Mouse (Mus musculus): ENCODE results near the gene Dexi. TPM values are rescaled to one million over a fixed set of nuclear protein-coding genes. Genes with fewer than 3 reads are reported as not detected.

The Dexi gene
- polyA plus RNA-seq, 1 experiment, result 84.5 TPM

- no peak overlapping the region for H3K27ac ChIP-seq (ENCODE audit: insufficient read depth, low read length)
- TF ChIP-seq CTCF (IDR thresholded peaks at IDR 0.05; ENCODE audit: extremely low read depth, insufficient read depth, low read length) (no peak), POLR2A (IDR thresholded peaks at IDR 0.05; ENCODE audit: extremely low read depth, insufficient read depth, low read length) (no peak)
- H3K4me3 ChIP-seq (ENCODE audit: insufficient read depth, low read length), result no peak overlapping the region
- peaks cover 4% of the 10 kb centered on the region; the same call in 1 of the 2 replicates for H3K4me1 ChIP-seq (ENCODE audit: control insufficient read depth, insufficient read depth, low read length)
Measured at GRCm38 (mm10) chr16:10569809-10570395, 27.0 kb upstream of the Dexi start.

GRCm38 (mm10) chr16:10567153-10567552 is 24.3 kb upstream of the Dexi start:
- Histone ChIP-seq H3K4me1 (ENCODE audit: control insufficient read depth, insufficient read depth, low read length) (peaks cover 4% of the 10 kb centered on the region; the same call in 1 of the 2 replicates), H3K4me3 (ENCODE audit: insufficient read depth, low read length) (no peak overlapping the region), H3K27ac (ENCODE audit: insufficient read depth, low read length) (no peak overlapping the region)
- TF ChIP-seq POLR2A (IDR thresholded peaks at IDR 0.05; ENCODE audit: extremely low read depth, insufficient read depth, low read length) (no peak), CTCF (IDR thresholded peaks at IDR 0.05; ENCODE audit: extremely low read depth, insufficient read depth, low read length) (no peak)

- H3K4me3 ChIP-seq (ENCODE audit: insufficient read depth, low read length), result no peak overlapping the region
- TF ChIP-seq POLR2A (IDR thresholded peaks at IDR 0.05; ENCODE audit: extremely low read depth, insufficient read depth, low read length) (no peak), CTCF (IDR thresholded peaks at IDR 0.05; ENCODE audit: extremely low read depth, insufficient read depth, low read length) (peak; percentile 92)
- H3K27ac ChIP-seq (ENCODE audit: insufficient read depth, low read length), result no peak overlapping the region
- peaks cover 4% of the 10 kb centered on the region; the same call in 1 of the 2 replicates for H3K4me1 ChIP-seq (ENCODE audit: control insufficient read depth, insufficient read depth, low read length)
Measured at GRCm38 (mm10) chr16:10565278-10565885, 22.5 kb upstream of the Dexi start.

DNA sequence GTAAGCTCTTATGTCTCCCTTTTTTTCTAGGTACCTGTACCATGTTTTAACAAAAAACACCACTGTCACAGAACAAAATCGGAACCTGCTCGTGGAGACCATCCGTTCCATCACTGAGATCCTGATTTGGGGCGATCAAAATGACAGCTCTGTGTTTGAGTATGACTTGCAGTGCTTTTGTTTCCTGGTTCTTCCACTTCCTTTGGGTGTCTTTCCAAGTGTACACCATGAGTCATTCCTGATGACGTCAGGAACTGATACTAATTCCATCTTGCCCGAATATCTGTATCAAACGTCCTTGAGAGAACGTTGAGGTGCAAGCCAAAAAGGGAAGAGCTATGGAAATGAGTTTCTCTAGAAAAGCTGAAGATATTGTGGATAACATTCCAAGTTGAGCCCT is 17.1 kb upstream of the Dexi start:
- TF ChIP-seq CTCF (IDR thresholded peaks at IDR 0.05; ENCODE audit: extremely low read depth, insufficient read depth, low read length), result no peak
- no peak for TF ChIP-seq POLR2A (IDR thresholded peaks at IDR 0.05; ENCODE audit: extremely low read depth, insufficient read depth, low read length)
- peak overlapping the region; percentile 75; the same call in 1 of the 2 replicates for H3K27ac ChIP-seq (ENCODE audit: insufficient read depth, low read length)

DNA sequence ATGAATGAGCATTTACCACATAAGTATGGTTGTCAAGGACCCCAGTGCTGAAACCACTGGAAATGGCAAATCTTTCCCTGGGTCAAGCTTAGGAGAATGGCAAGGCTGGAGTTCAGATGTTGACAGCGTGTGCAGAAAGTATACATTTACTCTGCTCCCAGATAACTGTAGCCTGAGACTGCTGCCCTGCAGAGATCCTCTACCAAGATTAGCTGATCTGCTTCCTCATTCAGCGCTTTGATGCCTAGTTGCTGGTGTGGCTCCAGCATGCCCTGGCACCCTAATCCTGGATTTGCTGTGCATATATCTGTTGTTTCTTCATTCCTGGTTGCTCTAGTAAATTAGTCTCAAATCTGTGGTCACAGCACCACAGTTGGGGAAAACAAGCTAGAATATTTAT is 11.0 kb upstream of the Dexi start:
- no peak overlapping the region for H3K4me3 ChIP-seq (ENCODE audit: insufficient read depth, low read length)
- H3K27ac ChIP-seq (ENCODE audit: insufficient read depth, low read length), result no peak overlapping the region
- TF ChIP-seq CTCF (IDR thresholded peaks at IDR 0.05; ENCODE audit: extremely low read depth, insufficient read depth, low read length), result no peak
- no peak for TF ChIP-seq POLR2A (IDR thresholded peaks at IDR 0.05; ENCODE audit: extremely low read depth, insufficient read depth, low read length)
- peaks cover 13% of the 10 kb centered on the region for H3K4me1 ChIP-seq (ENCODE audit: control insufficient read depth, insufficient read depth, low read length)

More for the DNA sequence above, 17.1 kb upstream of the Dexi start:
- no peak overlapping the region for H3K4me3 ChIP-seq (ENCODE audit: insufficient read depth, low read length)
- peaks cover 5% of the 10 kb centered on the region for H3K4me1 ChIP-seq (ENCODE audit: control insufficient read depth, insufficient read depth, low read length)

GRCm38 (mm10) chr16:10551592-10551991 is 8.7 kb upstream of the Dexi start:
- no peak overlapping the region for H3K4me3 ChIP-seq (ENCODE audit: insufficient read depth, low read length)
- no peak for TF ChIP-seq CTCF (IDR thresholded peaks at IDR 0.05; ENCODE audit: extremely low read depth, insufficient read depth, low read length)
- no peak for TF ChIP-seq POLR2A (IDR thresholded peaks at IDR 0.05; ENCODE audit: extremely low read depth, insufficient read depth, low read length)
- no peak overlapping the region for H3K27ac ChIP-seq (ENCODE audit: insufficient read depth, low read length)
- peaks cover 15% of the 10 kb centered on the region for H3K4me1 ChIP-seq (ENCODE audit: control insufficient read depth, insufficient read depth, low read length)

DNA sequence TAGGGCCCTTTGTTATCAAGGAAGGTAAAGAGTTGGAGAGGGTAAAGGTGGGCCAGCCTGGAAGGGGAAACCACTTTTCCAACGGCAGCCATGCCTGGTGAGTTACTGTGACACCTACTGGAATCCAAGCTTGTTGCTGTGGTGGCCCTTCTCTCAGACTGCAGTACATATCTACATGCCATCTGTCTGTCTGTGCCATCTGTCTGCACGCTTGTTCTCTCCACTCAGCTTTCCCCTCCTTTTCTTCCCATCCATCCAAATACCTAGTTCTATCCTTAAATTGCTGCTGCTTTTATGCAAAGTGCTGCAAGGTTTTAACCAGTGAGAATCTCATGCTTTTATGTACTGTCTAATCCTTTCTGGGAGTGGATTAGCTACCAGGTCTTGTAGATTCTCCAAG is 6.7 kb upstream of the Dexi start:
- Histone ChIP-seq H3K4me3 (ENCODE audit: insufficient read depth, low read length) (no peak overlapping the region), H3K27ac (ENCODE audit: insufficient read depth, low read length) (peak overlapping the region; percentile 18; the same call in 1 of the 2 replicates), H3K4me1 (ENCODE audit: control insufficient read depth, insufficient read depth, low read length) (peaks cover 15% of the 10 kb centered on the region)
- no peak for TF ChIP-seq POLR2A (IDR thresholded peaks at IDR 0.05; ENCODE audit: extremely low read depth, insufficient read depth, low read length)
- TF ChIP-seq CTCF (IDR thresholded peaks at IDR 0.05; ENCODE audit: extremely low read depth, insufficient read depth, low read length), result no peak

GRCm38 (mm10) chr16:10548938-10549337 is 6.1 kb upstream of the Dexi start:
- Histone ChIP-seq H3K4me3 (ENCODE audit: insufficient read depth, low read length) (no peak overlapping the region), H3K4me1 (ENCODE audit: control insufficient read depth, insufficient read depth, low read length) (peaks cover 15% of the 10 kb centered on the region), H3K27ac (ENCODE audit: insufficient read depth, low read length) (no peak overlapping the region)
- TF ChIP-seq POLR2A (IDR thresholded peaks at IDR 0.05; ENCODE audit: extremely low read depth, insufficient read depth, low read length), result no peak
- TF ChIP-seq CTCF (IDR thresholded peaks at IDR 0.05; ENCODE audit: extremely low read depth, insufficient read depth, low read length), result no peak

DNA sequence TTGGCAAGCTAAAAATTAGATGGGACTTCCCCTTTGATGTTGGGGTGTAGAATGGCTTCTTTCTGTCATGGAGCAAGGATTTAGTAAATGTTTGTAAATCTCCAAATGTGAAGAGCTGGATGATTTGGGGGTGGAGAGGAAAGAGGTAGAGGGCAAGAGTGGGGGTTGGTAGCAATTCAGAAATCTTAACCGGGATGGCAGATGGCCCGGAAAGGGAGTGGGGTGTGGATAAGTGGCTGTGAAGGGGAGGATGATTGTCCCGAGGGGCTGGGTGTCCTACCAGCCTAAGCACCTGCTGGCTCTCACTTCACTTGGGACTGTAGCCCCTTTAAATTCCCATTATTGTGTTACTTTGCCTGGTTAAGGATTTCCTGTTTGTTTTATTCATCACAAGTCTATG is 4.0 kb upstream of the Dexi start:
- no peak for TF ChIP-seq POLR2A (IDR thresholded peaks at IDR 0.05; ENCODE audit: extremely low read depth, insufficient read depth, low read length)
- no peak for TF ChIP-seq CTCF (IDR thresholded peaks at IDR 0.05; ENCODE audit: extremely low read depth, insufficient read depth, low read length)
- H3K4me1 ChIP-seq (ENCODE audit: control insufficient read depth, insufficient read depth, low read length), result peaks cover 15% of the 10 kb centered on the region
- H3K4me3 ChIP-seq (ENCODE audit: insufficient read depth, low read length), result no peak overlapping the region
- H3K27ac ChIP-seq (ENCODE audit: insufficient read depth, low read length), result no peak overlapping the region

Measured in cortical plate, adult 2 months (tissue).